Mouse (Mus musculus) bone marrow macrophage, adult 2 months (primary cell): ENCODE results near the gene Ptprd. TPM values are rescaled to one million over a fixed set of nuclear protein-coding genes. Genes with fewer than 3 reads are reported as not detected.

ENCODE experiments used
- H3K27ac ChIP-seq: 2 replicates; pipeline ENCODE4 v1.5.1; 2012; ENCODE audit warnings: low read depth, low read length; ENCODE audit not compliant: insufficient read depth
- H3K4me1 ChIP-seq: 2 replicates; pipeline ENCODE4 v1.6.1; 2012; ENCODE audit warnings: low read length; ENCODE audit not compliant: control insufficient read depth, insufficient read depth
- H3K4me3 ChIP-seq: 2 replicates; pipeline ENCODE4 v1.5.1; 2012; ENCODE audit warnings: mild to moderate bottlenecking, low read length, moderate library complexity; ENCODE audit not compliant: insufficient read depth
- CTCF ChIP-seq: IDR thresholded peaks from 2 replicates; pipeline ENCODE4 v1.5.1; 2012; ENCODE audit warnings: low read depth, mild to moderate bottlenecking, low read length, moderate library complexity
- POLR2A ChIP-seq: IDR thresholded peaks from 2 replicates; pipeline ENCODE4 v1.6.1; 2012; ENCODE audit warnings: mild to moderate bottlenecking, low read depth, low read length, borderline replicate concordance
- polyA plus RNA-seq: library from polyadenylated mRNA; stranded (reverse); fragments of >200 nt; gene quantifications from 2 replicates; pipeline ENCODE4 v1.2.4, GENCODE M21; 2012; ENCODE audit not compliant: missing spikeins, insufficient read depth, insufficient read length

Gene Ptprd
- polyA plus RNA-seq, 1 experiment: 1.4 TPM

GRCm38 (mm10) chr4:77157601-77158000, 1054.2 kb downstream of the Ptprd start:
- H3K4me1 ChIP-seq: no peaks in the 10 kb centered on the region
- no peak overlapping the region for H3K27ac ChIP-seq
- TF ChIP-seq CTCF: no peak
- TF ChIP-seq POLR2A: no peak
- no peak overlapping the region for H3K4me3 ChIP-seq

- Histone ChIP-seq H3K4me1 (no peaks in the 10 kb centered on the region), H3K4me3 (no peak overlapping the region)
- TF ChIP-seq POLR2A (no peak), CTCF (no peak)
Measured at GRCm38 (mm10) chr4:77155561-77155960, 1056.2 kb downstream of the Ptprd start.

GRCm38 (mm10) chr4:77155037-77155436, 1056.7 kb downstream of the Ptprd start:
- H3K27ac ChIP-seq: no peak overlapping the region
- H3K4me1 ChIP-seq: no peaks in the 10 kb centered on the region
- no peak for TF ChIP-seq CTCF
- no peak for TF ChIP-seq POLR2A
- no peak overlapping the region for H3K4me3 ChIP-seq

More at GRCm38 (mm10) chr4:77155561-77155960, 1056.2 kb downstream of the Ptprd start:
- H3K27ac ChIP-seq: no peak overlapping the region

- no peak for TF ChIP-seq CTCF
- no peak for TF ChIP-seq POLR2A
- H3K4me3 ChIP-seq: no peak overlapping the region
- no peak overlapping the region for H3K27ac ChIP-seq
- no peaks in the 10 kb centered on the region for H3K4me1 ChIP-seq
Measured at GRCm38 (mm10) chr4:77124852-77125251, 1086.9 kb downstream of the Ptprd start.

- Histone ChIP-seq H3K4me1 (no peaks in the 10 kb centered on the region), H3K27ac (no peak overlapping the region), H3K4me3 (no peak overlapping the region)
- no peak for TF ChIP-seq CTCF
- TF ChIP-seq POLR2A: no peak
Measured at GRCm38 (mm10) chr4:77110894-77111293, 1100.9 kb downstream of the Ptprd start.

- no peak for TF ChIP-seq POLR2A
- TF ChIP-seq CTCF: no peak
- Histone ChIP-seq H3K27ac (no peak overlapping the region), H3K4me1 (no peaks in the 10 kb centered on the region), H3K4me3 (no peak overlapping the region)
Measured at GRCm38 (mm10) chr4:77107291-77107690, 1104.5 kb downstream of the Ptprd start.

GRCm38 (mm10) chr4:77083165-77083564, 1128.6 kb downstream of the Ptprd start:
- no peaks in the 10 kb centered on the region for H3K4me1 ChIP-seq
- TF ChIP-seq CTCF (no peak), POLR2A (no peak)
- H3K4me3 ChIP-seq: no peak overlapping the region
- H3K27ac ChIP-seq: no peak overlapping the region

GRCm38 (mm10) chr4:77077607-77078006, 1134.2 kb downstream of the Ptprd start:
- Histone ChIP-seq H3K27ac (no peak overlapping the region), H3K4me1 (no peaks in the 10 kb centered on the region), H3K4me3 (no peak overlapping the region)
- no peak for TF ChIP-seq CTCF
- no peak for TF ChIP-seq POLR2A

- Histone ChIP-seq H3K27ac (no peak overlapping the region), H3K4me1 (no peaks in the 10 kb centered on the region), H3K4me3 (no peak overlapping the region)
- TF ChIP-seq POLR2A: no peak
- no peak for TF ChIP-seq CTCF
Measured at GRCm38 (mm10) chr4:77050536-77051207, 1161.1 kb downstream of the Ptprd start.

- no peak overlapping the region for H3K27ac ChIP-seq
- no peak overlapping the region for H3K4me3 ChIP-seq
- H3K4me1 ChIP-seq: no peaks in the 10 kb centered on the region
- TF ChIP-seq CTCF (no peak), POLR2A (no peak)
Measured at GRCm38 (mm10) chr4:77004483-77004882, 1207.3 kb downstream of the Ptprd start.
